Mouse (Mus musculus) right cerebral cortex, postnatal 25 days (tissue): ENCODE measurements around the gene Rrp8.

Experiments
- DNase-seq: peaks from one replicate; pipeline ENCODE4 v3.0.0; 2022

Rrp8 gene

DNA sequence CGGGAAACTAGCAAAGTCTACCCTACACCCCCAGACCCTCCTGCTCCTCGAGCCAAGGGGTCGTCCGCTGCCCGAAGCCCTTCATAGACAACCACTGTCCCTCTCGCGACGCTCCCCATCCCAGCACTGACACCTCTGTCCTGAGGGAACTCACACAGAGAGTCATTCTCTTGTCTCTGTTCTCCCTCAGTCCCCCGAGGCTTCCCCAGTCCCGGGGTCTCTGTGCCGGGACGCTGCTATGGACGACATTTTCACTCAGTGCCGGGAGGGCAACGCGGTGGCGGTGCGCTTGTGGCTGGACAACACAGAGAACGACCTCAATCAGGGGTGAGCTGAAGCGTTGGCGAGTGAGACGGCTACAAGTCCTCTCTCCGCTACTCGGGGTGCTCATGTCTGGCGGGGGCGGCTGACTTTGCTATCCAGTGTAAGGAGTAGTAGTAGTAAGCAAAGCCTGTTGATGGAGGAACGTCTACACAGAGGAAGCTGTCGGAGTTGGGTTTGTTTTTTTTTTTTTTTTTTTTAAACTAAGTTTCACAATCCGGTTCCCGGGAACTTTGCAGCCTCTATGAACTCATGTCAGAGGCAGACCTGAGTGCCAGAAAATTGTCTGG lies at the start of gene Rrp8:
TSS of gene Rrp8 (minus strand) at position 475 of the 611 bp plus-strand sequence.
- DNase-seq: peak; percentile 27

DNA sequence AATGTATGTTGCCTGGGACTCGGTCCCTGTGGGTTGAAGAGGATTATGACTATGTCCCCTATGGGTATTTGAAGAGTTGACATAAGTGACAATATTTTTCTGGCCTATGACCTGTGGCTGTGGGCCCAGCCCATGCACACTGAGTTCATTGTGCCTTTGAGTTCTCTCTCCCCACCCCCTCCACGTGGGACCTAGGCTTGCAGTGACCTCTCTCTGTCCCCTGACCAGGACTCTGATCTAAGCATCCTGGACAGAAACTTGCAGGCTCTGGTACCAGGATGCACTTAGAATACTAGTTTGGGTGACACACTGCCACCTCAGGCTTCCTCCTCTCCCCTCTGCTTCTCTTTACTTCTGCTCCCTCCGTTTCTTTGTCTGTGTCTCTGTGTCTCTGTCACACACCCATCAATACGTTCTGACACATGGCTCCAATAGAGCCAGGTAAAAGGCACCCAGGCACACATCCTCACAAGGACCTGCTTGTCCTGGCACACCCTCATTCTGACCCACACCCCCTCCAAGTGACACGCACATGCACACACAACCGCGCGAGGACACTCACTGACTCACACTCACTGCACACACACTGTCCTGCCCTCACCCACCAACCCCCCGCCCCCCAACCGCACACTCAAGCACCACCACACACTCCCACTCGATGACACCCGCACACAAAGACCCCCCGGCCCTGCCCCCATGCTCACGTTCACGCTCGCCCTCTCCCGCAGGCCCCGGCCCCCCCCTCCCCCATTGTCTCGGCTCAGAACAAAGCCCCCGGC lies 49.5 kb upstream of the Rrp8 start:
- DNase-seq: no peak

DNA sequence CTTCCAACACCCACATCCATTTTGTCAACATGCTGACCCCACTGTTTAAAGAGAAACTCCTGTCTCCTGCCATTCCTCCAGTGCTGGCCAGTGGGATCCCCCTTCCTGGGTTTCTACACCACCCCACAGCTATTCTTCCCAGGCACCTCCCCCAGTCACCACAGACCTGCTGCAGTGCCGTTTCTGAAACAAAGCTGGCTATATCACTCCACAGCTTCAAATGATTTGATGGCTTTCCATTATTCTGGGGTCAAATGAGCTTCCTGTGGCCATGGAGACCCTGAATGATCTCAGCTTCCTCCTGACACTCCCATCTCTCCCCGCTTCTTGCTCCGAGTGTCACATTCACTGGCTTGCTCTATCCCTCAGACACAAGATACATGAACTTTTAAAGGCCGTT lies 47.4 kb upstream of the Rrp8 start:
- no peak for DNase-seq

DNA sequence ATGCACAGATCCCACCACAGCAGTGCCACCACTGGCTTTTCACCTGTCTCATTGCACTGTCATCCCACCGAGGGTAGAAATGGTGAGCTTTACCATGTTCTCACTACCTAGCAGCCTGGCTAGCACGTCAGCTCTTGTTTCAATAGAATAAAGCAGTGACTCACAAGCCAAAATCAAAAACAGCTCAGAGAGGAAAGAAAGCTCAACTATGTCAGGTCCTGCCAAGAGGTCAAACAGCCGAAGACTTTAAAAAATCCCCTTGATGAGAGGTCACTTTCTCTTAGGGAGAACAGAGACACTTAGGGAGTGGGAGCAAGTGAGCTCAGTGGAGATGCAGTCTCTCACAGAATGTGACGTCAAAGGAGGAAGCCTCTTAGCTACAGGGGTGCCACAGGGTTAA lies 46.7 kb upstream of the Rrp8 start:
- no peak for DNase-seq

DNA sequence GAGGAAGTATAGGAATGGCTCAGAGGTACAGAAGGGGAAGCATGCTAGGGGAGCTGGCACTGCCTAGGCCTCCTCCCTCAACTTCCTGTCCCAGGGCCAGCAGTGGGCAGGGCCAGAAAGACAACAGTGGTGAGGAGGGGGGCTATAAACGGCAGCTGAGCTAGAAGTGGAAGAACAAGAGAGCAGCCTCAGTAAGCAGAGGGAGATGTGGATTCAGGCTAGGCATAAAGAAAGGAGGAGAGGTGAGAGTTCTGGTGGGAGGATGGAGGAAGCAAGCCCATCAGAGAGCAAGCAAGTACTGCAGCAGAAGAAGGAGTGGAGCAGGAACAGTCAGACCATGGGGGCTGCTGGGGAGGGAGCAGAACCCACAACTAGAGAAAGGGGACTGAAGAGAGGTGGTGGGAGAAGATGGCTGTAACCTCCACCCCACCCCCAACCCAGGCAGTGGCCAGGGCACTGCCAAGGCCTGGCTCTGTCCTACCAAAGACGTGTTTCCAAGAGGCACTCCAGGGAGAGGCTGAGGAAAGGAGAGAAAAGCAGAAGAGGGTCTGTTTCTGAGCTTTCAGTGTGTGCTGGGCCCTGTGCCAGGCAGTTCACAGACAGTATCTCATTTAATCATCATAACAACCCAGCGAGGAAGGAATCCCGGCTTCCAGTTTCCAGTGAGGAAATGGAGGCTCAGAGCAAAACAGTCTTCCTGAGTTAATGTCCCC lies 41.5 kb upstream of the Rrp8 start:
- DNase-seq: no peak

DNA sequence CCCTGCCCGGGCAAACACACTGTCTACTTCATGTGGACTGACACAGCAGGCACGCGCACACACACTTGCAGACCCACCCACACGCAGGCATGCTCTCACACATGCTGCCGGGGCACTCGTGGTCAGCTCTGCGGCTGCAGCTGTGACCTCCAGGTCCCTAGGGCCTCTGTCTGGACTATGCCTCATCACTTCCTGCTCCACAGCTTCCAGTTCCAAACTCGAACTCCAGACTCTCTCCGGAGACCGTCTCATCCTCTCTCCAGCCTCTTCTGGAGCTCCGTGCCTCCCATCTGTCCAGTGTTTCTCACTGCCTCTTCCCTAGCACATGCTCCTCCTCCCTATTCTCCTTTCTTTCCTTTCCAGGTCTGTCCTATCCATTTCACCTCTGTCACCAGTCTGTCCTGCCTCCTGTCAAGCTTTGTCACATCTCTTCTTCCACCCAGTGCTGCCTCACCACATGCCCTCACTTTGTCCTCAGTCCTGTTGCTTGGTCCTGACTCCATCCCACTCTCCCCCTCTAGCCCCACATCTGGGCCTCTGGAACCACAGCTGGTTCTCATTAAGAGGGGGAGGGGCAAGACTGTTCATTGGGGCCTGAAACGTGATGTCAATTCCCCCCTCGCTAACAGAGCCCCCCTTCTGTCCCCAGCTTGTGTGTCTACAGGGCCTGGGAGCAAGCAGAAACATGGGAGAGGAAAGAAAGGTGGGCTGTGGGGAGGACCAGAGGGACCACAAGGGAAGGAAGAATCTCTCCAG lies 40.8 kb upstream of the Rrp8 start:
- DNase-seq: no peak

DNA sequence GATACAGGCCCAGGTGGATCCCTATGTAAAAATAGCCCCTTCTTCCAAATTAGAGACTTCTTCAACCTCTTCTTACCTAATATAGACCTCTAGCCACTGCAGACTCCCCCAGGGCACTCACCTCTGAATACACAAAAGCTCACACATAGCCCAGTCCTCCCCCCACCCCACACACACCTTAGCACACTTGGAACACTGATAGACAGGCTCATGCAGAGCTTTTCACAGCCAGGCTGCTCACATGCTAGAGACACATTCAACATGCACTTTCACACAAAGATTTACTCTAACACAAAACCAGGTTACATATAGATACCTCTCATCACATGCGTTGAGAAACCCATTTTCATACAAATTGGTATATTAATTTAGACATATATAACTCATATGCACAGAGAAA lies 40.1 kb upstream of the Rrp8 start:
- no peak for DNase-seq

DNA sequence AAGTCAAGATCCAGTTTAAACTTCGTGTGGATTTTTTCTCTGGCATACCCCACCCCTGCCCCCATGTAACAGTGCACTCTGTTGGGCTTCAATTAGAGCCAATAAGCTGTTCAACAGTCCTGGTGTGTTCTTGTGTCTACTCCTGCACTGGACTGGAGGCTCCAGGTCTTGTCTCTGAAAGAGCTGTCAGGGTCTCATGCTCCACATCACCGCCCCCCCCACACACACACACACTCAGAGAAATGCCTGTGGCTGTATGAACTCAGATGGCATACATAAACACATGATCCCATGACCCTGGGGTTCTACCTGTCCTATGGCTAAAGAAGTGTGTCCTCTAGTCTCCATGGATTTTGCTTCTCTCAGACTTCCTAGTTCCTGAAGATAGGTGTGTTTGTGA lies 38.8 kb upstream of the Rrp8 start:
- DNase-seq: no peak

DNA sequence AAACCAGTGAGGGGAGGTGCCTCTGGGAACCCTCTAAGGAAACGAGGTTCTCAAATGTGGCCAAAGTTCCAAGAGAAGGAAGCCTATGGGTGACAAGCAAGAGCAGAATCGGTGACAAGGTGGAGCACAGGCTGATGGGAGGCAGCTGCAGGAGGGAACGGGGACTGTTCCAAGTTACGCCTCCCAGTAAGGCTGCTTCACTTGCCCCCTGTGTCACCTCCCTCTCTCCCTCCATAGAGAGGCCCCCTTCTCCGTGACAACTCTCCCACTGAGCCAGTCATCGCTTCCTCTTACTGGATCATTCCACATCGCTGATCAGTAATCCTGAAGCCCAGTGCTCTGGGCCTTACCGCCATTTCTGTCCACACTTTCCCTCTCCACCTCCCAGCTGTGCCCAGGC lies 37.5 kb upstream of the Rrp8 start:
- no peak for DNase-seq

DNA sequence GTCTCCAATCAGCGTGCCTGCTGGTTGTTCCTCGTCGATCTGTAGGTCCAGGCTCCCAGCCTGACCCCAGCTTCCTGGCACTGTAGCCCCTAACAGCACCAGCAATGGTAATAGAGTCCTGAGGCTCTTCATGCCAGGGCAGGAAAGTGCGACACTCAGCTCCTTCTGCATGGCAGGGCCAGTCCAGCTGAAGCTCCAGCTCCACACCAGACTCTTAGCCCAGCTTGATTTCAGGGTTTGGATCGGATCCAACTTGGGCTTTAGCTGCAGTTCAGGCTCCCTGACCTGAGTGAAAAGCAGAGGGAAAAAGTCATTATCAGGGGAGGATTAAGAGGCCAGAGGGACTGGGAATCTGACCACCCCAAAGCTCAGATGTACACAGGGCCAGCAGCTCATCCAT lies 35.9 kb upstream of the Rrp8 start:
- no peak for DNase-seq

DNA sequence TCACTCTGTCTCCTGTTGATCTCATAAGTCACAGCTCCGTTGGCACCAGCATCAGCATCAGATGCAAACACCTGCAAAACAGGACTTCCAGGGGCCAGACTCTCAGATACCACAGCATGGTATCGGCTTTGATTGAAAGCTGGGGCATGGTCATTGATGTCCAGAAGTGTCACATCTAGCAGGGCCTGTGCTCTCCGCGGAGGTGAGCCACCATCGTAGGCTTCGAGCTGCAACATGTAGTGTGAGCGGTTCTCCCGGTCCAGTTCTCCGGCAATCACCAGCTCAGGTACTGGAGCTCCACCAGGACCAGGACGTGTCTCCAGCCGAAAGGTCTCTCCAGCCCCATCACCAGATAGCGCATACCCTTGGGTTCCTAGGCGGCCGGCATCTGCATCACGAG lies 35.1 kb upstream of the Rrp8 start:
- no peak for DNase-seq

DNA sequence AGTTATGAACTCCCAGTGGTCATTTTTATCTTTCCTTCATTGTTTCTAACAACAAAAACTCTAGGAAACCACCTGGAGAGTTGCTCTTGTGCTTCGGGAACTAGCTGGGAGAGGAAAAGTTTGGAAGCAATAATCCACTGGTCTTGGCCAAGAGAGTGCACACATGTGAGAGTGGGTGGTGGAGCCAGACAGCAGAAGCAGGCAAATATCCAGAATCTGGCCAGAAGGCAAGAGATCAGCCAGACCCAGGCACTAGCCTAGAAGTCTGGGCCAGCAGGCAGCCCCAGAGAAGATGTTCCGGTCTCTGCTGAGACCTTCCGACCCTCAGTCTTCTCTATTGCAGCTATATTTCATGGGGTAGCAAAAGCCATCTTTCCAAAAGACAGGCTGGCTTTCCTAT lies 32.8 kb upstream of the Rrp8 start:
- DNase-seq: no peak

DNA sequence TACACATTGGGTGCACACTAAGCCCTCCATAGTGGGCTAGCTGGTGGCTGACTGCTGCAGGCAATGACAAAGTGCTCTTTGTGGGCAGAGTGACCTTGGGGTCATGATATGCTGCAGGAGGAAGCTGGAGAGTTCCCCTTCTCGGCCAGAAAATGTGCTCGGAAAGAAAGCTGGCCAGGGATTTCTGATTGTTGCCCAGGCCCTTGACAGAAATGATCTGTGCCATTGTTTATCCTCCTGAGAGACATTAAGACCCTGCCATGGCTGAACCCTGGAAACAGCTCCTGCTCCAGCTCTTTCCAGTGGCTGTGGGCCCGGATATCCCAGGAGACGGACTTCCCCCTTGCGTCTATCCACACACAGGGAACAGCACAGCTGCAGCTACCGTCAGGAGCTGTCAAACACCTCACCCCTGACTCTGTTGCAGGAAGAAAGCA lies 30.6 kb upstream of the Rrp8 start:
- no peak for DNase-seq

DNA sequence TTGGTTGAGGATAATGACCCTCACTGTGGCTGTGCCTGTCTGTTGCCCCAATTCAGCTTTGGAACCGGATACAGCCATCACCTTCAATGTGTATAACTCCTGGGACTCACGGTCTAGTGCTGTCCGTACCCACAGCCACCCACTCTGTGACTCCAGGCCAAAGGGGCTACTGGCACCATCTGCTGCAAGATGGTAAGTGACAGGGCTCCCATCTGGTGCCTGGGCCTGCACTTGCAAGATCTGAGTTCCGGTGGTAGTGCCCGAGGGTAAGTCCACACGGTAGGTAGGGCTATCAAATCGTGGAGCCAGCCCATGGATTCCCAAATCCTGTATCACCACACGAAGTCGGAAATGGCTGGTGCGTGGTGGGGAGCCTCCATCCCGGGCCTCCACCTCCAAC lies 27.1 kb upstream of the Rrp8 start:
- DNase-seq: no peak

DNA sequence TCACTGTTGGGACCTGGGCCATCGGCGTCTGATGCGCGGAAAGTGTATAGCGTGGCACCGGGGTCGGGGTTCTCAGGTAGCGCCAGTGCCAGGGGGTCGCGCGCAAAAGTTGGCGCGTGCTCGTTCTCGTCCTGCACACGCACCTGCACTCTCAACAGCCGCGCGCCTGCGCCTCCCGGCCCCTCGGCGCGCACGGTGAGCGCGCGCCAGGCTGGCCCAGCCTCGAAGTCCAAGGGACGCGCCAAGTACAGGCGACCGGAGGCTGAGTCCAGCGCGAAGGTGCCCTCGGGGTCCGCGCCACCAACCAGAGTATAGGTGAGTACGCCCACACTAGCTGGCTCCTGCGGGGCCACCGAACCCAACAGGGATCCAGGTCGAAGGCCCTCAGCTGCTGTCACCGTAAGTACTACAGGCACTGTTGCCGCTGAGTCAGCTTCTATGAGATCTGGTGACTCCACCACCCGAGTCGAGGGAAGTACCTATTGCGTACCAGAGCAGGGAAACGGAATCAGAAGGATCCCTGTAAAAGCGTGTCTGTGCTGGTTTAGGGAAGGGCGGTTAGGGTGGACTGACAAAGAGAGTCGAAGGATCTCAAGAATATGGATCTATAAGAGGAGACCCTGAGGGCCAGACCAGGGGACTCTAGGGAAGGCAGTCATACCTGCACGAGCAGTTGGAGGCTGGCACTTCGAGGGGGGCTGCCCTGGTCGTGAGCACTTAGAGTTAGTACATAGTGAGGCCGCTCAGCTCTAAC lies 25.5 kb upstream of the Rrp8 start:
- no peak for DNase-seq

DNA sequence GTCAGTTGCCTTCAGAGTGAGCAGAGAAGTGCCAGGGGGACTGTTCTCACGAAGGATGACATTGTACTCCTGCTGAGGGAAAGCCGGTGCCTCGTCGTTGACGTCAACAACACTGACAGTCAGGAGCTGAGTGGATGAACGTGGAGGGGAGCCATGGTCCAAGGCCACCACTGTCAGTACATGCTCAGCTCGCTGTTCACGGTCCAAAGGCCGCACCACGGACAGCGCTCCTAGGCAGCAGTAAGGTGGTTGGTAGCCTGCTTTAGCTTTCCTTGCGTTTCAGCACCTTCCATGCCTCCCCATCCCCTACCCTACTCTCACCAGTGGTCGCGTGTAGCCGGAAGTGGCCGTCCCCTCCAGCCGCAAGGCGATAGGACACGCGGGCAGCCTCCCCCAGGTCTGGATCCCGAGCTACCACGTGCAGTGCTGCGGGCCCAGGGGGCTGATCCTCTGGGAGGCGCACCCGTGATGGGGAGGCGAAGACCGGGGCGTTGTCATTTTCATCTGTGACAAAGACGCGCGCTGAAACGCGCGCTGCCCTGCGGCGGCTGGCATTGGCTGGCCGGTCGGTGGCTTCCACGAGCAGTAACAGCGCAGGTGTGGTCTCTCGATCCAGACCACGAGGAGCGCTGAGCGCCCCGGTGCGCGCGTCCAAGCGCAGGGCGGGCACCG lies 24.8 kb upstream of the Rrp8 start:
- no peak for DNase-seq

DNA sequence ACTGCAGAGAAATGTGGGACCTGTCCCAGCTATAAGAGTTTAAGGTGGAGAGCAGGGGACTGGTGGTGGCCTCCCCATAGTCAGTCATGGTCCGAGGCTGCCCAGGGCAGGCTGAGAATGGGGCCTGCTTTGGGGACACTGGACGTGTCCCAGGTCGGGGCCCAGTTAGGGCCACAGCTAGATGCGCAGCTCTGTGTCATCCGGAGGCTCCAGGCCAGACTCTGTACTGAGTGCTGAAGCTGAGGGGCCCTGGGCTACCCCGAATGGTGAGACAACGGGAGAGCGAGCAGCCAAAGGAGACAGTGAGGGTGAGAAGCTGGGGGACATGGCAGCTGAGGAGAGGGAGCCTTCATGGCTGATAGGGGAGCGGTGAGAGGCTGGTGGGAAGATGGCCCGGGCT lies 16.1 kb upstream of the Rrp8 start:
- no peak for DNase-seq

DNA sequence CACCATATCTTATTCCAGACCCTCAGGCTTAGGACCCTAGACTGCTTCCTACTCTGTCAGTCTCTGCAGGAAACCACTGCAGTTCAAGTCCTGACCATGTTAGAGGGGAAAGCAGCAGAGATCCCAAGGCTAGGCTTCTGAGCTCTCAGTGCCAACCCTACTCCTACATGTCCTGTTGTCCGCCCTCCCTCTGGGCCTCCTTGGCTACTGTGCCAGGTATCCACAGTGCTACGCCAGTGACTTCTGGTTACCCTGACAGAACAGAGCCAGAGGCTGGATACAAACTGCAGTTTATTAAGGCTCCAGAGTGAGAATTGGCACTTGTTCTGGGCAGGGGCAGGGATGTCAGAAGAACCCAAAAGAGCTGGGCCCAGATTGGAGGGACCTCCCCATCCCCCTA lies 15.5 kb upstream of the Rrp8 start:
- no peak for DNase-seq

DNA sequence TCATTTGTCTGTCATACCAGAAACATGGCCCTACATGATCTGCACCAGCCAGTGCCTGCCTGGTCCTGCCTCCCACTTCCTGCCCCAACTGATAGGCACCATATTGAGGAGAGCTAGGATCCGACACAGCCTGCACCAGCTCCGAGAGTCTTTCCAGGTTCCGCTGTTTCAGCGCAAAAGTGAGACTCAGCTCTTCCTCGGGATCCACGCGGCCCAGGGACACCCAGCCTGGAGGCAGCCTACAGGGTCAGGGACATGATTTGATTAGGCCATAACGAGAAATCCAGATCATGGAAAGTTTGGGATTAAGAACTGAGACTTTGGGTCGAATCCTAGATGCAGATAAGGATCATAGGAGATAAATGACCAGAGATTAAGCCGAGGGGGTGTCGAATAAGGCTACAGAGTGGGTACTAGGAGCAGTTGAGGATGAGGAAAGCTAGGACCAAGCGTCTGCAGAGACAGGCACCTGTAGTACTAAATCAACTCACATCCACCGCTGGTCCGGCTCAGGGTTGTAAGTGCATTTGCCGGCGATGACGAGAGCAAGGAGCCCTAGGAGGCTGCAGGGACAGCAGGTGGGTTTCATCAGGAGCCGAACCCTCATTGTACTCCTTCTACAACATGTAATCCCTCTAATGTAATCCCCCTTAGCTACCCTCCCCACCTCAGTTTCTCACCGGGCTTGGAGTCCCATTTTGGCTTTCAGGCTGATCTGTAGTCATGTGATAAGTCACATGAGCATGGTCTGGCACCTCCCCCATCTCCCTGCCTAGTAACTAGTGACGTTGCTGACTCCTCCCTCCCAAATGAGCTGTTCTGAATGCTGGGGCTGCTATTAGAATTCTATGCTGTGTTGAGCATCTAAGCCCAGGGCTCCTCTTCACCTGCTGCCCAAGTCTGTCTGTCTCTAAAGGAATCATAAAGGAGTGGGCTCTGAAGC lies 14.6 kb upstream of the Rrp8 start, which contains the start of gene Tpp1:
TSS of gene Tpp1 (minus strand) at position 745 of the 943 bp plus-strand sequence.
- peak; percentile 92 for DNase-seq

DNA sequence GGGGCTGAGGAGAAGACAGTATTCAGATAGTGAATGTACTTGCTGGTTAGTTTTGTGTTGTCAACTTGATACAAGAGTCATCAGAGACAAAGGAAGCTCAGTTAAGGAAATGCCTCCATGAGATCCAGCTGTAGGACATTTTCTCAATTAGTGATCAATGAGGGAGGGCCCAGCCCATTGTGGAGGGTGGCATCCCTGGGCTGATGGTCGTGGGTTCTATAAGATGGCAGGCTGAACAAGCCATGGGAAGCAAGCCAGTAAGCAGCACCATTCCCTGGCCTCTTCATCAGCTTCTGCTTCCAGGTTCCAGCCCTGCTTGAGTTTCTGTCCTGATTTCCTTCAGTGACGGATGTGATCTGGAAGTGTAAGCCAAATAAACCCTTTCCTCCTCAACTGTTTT lies 10.6 kb upstream of the Rrp8 start:
- no peak for DNase-seq
